Mouse (Mus musculus): ENCODE results near the gene Tmem190.

- no peak for TF ChIP-seq CTCF (IDR thresholded peaks at IDR 0.05; ENCODE audit: low read depth)
- TF ChIP-seq EP300 (IDR thresholded peaks at IDR 0.05; ENCODE audit: low read depth): no peak
Measured at GRCm38 (mm10) chr7:4744886-4745285, 37.9 kb upstream of the Tmem190 start.
